Mouse (Mus musculus) erythroid progenitor cell, adult 5-6 weeks (primary cell): ENCODE measurements around the gene Asb16. TPM values are rescaled to one million over a fixed set of nuclear protein-coding genes. Genes with fewer than 3 reads are reported as not detected.

Experiments
- ATAC-seq: replicated peaks from 2 replicates; pipeline ENCODE4 v1.8.0; 2016; ENCODE audit warnings: moderate number of reproducible peaks, mild to moderate bottlenecking, moderate TSS enrichment, inconsistent platforms; ENCODE audit not compliant: poor library complexity, low FRiP score, severe bottlenecking
- total RNA-seq, 2 experiments: library from RNA; stranded (forward) in 1 of 2; stranded (reverse) in 1 of 2; fragments of 150-400 nt in 1 of 2; fragments of 186-747, 209-891 nt in 1 of 2; gene quantifications; 2 replicates each; pipeline versions ENCODE4 v1.2.3 to v1.2.4; 2015 to 2017; ENCODE audit warnings: low replicate concordance in 2 of 2

The Asb16 gene
- total RNA-seq, 2 experiments from 2014 or later = not detected

DNA sequence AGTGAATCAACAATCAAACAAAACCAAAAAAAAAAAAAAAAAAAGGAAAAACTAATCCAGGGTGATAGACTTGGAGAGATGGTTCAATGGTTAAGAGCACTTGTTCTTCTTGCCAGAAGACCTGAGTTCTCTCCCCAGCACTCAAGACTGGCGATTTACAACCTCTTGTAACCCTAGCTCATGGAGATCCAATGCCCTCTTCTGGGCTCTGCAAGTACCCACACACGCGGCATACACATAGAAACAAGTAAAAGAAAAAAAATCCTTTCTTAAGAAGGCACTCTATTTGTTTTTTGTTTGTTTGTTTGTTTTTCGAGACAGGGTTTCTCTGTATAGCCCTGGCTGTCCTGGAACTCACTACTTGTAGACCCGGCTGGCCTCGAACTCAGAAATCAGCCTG is 15.4 kb downstream of the Asb16 start:
- no peak for ATAC-seq

- ATAC-seq = peak; percentile 89
Observed at GRCm38 (mm10) chr11:102284501-102285094, 16.1 kb downstream of the Asb16 start, which contains the start of gene Tmub2. TSS of gene Tmub2 (plus strand) at chr11:102284931.

DNA sequence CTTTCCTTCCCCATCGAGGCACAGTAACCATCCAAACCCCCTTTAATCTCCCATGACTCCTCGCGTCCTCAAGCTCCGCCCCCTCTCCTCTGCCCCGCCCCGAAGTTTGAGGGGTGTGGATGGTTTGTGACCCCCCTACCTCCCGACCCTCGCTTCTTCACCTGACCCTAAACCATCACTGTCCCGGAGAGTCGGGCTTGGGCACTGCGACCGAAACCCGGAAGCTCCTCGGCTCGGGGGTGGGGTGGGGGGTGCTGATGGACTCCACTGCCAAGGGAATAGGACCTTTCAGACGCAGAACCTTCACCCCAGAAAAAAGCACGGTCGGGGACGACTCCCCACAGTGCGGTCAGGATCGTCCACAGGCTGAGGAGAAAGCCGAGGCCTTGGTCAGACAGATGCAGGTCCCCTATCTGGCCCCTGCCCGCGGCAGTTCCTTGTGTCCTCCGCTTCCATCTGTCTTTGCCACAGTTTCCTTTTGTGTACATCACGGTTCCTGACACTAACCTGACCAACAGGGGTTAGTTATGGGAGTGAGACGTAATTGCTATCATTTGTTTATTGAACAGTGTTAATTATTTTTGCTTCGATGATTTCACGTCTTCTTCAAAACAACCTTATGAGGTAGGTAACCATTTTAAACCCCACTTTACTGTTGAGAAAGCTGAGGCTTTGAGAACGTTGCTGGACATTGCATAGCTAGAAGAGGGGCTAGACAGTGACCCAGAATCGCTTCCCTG is 16.7 kb downstream of the Asb16 start:
- peak; percentile 75 for ATAC-seq

GRCm38 (mm10) chr11:102287485-102287884 is 18.9 kb downstream of the Asb16 start:
- ATAC-seq = no peak

DNA sequence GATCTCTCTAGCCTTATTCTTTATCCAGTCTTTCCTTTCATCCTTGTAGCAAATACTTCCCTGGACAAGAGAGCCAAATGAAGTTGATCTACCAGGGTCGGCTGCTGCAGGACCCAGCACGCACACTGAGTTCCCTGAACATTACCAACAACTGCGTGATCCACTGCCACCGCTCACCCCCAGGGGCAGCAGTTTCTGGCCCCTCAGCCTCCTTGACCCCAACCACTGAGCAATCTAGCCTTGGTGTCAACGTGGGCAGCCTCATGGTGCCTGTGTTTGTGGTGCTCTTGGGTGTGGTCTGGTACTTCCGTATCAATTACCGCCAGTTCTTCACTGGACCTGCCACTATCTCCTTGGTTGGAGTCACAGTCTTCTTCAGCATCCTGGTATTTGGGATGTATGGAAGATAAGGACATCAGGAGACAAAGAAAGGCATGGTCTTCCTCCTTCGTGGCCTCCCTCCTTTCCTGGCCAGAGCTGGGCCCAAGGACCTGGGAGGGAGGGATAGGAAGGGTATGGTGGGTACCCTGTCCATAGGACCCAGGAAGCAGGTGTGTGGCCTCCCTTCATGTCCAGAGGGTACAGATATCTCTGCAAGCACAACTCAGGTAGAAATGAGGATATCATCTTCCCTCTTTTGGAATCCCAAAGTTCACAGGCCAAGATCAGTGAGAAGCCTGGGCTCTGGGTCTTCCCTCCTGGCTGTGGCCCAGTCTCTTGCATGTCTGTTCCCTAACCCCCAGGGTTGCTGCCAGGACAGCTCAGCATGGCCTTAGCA is 19.7 kb downstream of the Asb16 start:
- peak; percentile 15; the same call in 1 of the 2 replicates for ATAC-seq

DNA sequence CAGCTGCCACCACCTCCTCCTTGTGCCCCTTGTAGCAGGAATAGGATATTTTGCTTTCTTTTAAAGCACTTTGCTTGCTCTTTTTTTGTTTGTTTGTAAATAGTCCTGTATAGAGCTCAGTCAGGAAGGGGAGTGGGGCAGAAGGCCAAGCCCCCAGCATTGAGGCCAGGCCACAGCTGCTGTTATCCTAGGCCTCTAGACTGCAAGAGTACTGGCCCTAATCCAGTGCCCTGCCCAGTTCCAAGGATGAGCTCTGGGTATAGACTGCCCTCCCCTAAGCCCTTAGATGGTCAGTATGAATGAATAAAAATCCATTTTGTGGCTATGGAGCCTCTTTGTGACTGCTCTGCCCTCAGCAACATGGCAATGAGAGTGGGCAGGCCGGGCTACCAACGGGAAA is 20.4 kb downstream of the Asb16 start:
- ATAC-seq = no peak

DNA sequence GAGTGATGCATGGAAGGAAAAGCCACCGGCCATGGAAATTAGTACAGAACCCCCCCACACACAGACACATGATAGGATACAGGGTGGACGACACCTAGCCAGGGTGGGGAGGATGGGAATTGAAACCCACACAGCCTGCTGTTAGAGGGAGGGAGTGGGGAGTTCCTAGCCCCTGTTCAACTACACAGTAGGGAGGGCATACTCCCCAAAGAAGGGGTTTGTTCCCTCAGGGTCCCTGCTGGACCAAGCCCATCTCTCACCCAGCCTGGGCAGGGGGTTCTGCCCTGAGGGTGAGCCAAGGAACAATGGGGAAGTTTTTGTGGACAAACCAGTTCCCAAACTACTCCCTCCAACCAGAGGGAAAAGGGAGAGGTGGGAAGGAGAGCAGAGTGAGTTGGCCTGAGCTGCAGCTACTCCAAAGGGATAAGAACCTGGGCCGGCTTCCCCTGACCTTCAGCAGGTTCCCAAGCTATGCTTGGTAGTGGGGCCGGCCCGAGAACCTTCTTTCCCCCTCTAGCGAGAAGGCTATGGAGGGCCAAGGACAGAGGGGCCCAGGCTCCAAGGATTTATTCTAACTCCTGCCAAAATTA is 21.1 kb downstream of the Asb16 start:
- no peak for ATAC-seq

DNA sequence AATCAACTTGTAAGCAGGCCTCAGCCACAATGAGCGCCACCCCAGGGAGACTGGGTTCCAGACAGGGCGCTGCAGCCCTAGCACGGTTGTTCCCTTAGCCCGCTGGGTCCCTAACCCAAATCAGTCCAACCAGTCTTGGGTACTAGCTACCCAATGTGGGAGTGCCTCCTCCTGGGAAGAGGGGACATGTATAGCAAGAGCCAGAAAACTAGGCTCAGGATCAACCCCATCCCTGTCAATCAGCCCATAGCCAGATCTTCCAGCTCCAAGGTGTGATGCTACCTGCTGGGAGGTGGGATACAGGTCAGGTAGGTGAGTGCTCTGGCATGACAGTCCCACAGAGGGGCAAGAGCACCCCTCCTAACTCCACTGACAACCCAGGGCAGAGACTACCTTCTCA is 21.6 kb downstream of the Asb16 start:
- ATAC-seq = no peak

DNA sequence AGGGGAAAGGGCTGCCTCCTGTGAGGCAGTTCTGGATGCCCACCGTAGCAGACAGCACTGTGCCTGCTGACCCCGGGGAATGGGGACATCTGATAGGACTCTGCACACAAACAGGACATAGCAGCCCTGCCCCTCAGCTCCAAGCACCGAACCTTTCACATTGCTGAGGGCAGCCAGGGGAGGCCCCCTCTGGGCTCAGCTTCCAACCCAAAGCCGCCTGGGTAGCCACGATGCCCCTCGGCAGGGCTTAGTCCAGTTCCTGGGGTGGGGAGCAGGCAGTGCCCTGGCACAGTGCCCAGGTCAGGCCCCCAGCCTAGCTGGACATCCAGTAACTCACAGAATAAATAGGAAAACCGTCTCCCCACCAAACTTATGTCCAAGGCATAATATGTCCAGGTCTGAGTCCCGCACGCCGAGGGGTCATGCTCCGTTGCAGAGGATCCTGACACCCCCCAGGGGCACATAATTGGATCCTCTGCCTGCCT is 22.6 kb downstream of the Asb16 start:
- no peak for ATAC-seq

- ATAC-seq = no peak
Observed at GRCm38 (mm10) chr11:102293971-102294370, 25.4 kb downstream of the Asb16 start.

DNA sequence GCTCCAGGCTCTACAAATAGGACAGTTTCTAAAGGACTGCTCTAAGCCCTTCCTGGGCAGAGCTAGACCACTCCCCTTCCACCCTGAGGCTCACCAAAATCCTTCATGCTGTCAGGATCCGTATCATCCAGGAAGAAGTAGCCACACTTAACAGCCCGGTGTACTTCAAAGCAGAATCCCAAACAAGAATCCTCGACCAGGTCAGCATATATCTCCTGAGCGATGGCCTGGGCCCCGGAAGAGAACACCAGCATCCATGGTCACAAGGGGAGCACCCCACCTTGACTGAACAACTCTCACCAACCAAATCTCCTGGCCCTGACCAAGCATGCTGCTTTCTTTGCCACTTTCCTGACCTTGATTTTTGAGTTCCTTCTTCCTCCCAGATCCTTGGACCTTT is 25.9 kb downstream of the Asb16 start:
- ATAC-seq = no peak

GRCm38 (mm10) chr11:102294887-102295597 is 26.5 kb downstream of the Asb16 start:
- no peak for ATAC-seq

DNA sequence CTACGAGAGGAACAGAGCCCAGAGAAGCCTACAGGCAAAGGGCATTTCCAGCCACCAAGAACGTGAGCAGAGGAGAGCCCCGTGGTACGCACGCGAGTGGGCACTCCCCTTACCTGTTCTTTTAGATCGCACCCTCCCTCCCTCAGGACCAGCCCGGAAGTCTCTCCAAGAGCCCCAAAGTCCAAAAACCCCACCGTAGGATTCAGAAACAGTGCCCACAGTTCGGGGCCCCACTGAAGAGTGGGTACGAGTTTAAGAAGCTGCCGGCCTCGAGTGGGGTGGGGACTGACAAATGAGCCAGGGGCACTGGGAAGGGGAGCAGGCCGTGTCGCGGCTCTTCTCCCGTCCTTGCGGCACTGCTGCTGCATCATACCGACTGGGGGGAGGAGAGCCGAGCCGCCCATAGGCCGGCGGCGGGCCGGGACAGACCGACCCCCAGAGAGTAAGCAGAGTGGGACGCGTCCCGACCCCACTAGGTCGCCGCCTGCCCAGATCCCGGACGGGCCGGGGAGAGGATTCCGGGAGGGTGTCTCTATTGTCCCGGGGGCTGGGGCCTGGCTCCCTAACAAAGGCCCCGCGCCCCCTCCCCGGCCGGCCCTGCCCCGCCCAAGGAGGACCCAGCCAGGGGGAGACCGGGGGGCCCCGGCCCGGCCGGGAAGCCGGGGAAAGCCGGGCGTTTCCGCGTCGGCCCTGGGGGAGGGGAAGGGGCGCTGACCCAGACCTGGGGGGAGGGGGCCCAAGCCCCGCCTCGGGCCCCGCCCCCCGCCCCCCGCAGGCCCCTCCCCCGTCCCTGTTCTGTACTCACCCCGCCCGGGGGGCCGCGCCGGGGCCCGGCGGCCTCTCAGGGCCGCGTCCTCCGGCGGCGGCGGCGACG is 27.3 kb downstream of the Asb16 start:
- no peak for ATAC-seq

GRCm38 (mm10) chr11:102296491-102297472 is 28.2 kb downstream of the Asb16 start, which contains the start of gene Atxn7l3:
TSS of gene Atxn7l3 (minus strand) at chr11:102296631.
- ATAC-seq = peak; percentile 91

DNA sequence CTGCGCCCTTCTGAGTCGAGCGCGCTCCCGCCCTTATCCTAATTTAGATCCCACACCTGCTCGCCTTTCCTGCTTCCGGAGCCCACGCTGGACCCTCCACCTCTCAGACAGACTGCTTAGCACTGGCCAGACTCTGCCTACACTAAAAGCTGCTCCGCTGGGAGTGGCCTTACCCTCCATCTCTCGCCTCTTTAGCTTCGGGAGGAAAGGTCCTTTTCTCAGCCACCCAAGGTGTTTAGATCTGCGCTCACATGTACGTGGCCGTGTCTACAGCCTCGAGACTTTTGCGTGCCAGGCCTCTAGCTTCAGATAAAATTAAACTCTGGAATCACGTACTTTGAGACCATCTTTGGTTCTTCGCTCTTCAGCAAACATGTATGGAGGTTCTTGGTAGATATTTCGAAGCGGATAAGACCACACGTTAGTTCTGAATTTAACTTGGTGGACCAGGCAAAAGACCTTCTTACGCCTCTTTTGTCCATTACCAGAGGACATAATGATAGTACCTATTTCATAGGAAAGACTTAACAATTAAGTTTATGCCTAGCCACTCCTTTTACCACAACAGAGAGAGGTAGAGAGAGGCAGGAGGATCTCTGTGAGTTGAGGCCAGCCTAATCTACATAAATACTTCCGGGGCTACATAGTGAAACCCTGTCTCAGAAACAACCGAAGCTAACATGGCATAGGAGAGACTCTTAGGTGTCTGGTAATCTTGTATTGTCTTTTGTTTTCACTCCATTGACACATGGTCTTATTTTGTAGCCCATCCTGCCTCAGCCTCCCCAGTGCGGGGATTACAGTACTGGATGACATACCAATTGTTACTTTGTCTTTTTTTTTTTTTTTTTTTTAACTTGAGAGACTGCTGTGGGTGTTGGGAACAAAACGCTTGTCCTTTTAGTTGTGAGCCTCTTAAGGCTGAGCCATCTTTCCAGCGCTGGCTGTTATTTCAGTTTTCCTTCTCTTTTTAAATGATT is 29.3 kb downstream of the Asb16 start:
- ATAC-seq = peak; percentile 36

DNA sequence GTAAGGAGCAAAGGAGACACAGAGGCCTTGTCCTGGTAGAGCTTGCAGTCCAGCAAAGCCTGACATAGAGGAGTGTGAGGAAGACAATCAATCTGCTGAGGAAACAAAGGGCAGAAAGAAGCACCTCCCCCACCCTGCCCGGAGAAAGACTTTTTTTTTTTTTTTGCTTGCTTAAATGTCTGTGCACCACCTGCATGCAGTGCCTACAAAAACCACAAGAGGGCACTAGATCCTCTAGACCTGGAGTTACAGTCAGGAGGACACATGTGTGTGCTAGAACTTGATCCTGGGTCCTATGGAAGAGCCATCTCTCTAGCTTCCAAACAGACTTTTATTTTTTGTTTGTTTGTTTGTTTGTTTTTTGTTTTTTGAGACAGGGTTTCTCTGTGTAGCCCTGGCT is 31.3 kb downstream of the Asb16 start:
- no peak for ATAC-seq
